Mouse (Mus musculus) left cerebral cortex, adult 18-20 months (tissue): Measurements from ENCODE around the gene Usp27x. TPM values are rescaled to one million over a fixed set of nuclear protein-coding genes. Genes with fewer than 3 reads are reported as not detected.

Experiments
- DNase-seq, 2 experiments: peaks; one replicate each; pipeline ENCODE4 v3.0.0; 2021 to 2022; ENCODE audit warnings: low spot score in 2 of 2, mixed read lengths in 1 of 2
- long read RNA-seq, 2 experiments: library from polyadenylated mRNA; stranded (forward); transcript quantifications; one replicate each; pipeline ENCODE4 v2.0.0; 2021
- total RNA-seq, 2 experiments: library from RNA; stranded (reverse); gene quantifications; 2 replicates each; pipeline ENCODE4 v1.2.3; 2021

Usp27x gene
- total RNA-seq = 10 to 100 TPM; 16.5 to 18.8 TPM
- long read RNA-seq, experiment 1, transcript Usp27x-201 (1 exons, 3,240 nt) = major isoform, 23 of 24 reads
- long read RNA-seq, experiment 1, partial matches to known transcripts = 0 of 24 reads
- long read RNA-seq, experiment 1, other reads (novel, unspliced or antisense) = 1 of 24 reads
- long read RNA-seq, experiment 2, transcript Usp27x-201 (1 exons, 3,240 nt) = major isoform, 20 of 20 reads
- long read RNA-seq, experiment 2, partial matches to known transcripts = 0 of 20 reads
- long read RNA-seq, experiment 2, other reads (novel, unspliced or antisense) = 0 of 20 reads

DNA sequence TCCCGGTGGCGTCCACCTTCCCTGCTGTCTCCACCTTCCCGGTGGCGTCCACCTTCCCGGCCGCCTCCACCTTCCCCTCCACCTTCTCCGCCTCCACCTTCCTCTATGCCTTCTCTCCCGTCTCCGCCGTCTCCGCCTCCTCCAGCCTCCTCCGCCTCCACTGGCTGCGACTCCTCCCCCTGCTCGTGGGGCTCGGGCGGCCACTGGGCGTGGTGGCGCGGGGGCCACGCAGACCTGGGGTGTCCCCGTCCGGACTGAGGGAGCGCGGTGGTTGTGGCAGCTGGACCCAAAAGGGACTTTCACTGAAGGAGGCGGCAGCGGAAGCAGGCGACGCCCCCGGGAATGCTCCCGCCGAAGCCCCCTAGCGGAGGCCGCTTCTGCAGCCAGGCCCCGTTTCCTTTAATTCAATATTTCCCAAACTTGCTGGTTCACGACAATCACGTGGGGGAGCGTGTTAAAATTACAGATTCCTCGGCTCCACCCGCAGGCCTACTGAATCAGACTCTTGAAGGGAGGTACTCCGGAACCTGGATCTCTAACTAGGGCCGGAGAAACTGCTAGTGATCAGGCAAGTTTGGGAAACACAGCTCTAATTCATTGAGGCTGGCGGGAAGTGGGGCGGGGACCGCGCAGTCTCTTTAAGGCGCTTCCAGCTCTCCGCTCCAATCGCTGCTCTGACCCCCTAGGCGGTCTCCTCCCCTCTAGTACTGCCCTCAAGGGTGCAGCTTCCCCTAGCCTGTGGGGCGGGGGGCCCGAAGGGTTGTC lies at the start of gene Usp27x:
Gene Usp27x, minus strand, starts transcription at position 115 of the 765 bp plus-strand sequence.
- DNase-seq = peak; percentile 51 to 56

DNA sequence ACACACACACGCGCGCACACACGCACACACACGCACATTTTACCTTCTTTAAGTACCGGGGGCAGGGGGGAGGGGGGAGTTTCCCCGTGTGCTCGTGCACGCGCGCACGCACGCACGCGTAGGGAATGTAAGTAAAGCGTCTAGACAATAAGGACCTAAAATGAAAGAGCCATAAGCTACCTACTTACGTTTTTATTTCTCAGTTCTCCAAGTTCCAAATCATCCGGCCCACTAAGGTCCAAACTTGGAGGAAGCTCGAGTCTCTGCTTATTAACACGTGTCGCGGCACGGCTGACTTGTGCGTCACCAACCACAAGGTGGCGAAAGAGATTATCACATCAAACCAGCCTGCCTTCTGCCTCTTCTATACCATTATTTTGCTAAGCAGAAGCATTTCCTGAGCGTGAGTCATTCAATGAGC lies 47.1 kb upstream of the Usp27x start:
- DNase-seq = peak; percentile 65 to 74

DNA sequence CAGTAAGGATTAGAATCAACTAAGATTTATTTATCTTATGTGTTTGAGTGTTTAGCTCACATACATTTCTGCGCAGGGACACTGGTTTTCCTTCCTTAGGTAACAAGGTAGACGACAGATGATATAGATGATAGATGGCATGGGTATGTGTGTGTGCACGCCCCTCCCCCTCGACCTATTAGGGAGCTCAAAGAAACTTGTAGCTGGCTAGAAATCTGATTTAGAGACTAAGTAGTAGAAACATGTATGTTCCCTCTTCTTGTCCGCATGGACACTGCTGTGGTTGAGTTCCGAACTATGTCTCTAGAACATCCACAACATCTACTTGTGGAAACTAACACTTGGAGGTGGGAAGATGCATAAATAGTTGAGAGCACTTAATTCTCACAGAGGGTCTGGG lies 46.5 kb upstream of the Usp27x start:
- DNase-seq = no peak

- peak; percentile 63 to 68 for DNase-seq
Observed at GRCm38 (mm10) chrX:7421016-7421415, 45.4 kb upstream of the Usp27x start.

DNA sequence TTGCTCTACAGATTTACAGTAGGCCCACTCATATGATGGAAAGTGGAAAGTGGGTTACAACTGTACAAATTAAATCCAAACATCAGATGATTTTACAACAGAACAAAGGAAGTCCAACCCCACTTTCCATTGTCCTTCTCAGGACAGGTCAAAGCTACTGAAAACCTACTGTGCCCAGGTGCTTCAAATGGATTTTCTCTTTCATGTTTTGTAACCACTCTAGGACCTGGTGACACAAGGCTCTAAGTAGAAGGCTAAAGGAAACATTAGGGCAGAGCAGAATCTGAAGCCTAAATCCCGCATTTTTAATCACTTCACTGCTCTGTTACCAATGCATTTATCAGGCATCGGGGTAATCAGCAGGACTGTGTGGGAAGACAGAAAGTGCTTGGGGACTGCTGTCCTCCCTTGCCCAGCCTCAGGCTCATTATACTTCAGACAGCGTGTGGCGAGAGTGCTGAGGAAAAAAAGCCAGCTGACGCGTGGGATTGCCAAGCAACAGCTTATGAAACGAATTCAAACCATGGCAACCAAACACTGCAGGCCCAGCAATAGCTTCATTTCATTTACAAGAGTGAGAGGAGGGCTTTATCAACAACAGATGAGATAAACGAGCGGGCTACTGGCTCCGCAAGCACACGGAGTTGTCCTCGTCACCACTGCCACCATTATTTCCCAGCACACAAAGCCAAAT lies 40.7 kb upstream of the Usp27x start:
- peak; percentile 59 to 75 for DNase-seq

DNA sequence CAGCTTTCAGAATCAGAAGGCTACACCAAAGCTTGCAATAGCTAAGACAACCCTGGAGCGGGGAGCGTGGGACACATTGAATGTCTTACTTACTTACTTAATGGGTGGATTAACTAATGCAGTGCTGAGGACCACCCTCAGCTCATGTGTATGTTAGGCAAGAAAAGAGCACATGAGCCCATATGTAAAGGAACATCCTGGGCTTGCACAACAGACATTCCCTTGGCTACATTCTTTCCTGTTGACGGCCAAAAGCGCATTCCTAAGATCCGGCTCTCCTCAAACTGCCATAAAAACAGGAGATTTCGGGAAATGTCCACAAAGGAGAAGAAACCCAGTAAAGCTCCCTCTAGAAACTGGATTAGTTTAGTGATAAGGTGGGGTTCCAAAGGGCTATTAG lies 39.7 kb upstream of the Usp27x start:
- DNase-seq = no peak

- DNase-seq = no peak
Observed at GRCm38 (mm10) chrX:7412239-7413033, 36.8 kb upstream of the Usp27x start.

DNA sequence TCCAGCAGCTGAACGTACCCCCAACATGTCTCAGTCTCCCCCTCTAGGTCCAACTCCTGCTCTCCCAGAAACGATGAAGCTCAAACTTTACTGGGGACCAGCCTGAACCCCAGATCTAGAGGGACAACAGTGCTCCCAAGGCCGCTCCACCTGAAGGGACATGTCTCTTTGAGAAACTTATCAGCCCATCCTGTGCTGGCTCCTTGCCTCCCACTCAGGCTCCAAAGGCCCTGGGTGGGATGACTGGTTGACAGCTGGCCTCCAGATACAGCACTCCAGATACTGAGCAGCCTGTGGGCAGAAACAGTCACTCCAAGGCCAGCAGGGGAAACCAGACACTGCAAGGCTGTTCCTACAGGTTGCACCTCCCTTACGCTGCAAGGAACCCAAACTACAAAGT lies 956 bp upstream of the Usp27x start:
- DNase-seq = no peak

DNA sequence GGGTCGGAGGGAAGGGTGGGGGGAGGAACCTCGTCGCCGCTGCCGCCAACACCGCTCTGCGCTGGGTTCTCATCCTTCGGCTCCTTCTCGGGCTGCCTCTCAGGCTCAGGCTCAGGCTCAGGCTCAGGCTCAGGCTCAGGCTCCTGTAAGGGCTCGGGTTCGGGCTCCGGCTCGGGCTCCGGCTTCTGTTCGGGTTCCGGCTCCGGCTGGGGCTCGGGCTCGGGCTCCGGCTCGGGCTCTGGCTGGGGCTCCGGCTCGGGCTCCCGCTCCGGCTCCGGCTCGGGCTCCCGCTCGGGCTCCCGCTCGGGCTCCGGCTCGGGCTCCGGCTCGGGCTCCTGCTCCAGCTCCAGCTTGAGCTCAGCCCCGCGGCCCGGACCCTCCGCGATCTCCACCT lies 311 bp downstream of the Usp27x start:
- no peak for DNase-seq

GRCm38 (mm10) chrX:7325455-7325854 lies 50.2 kb downstream of the Usp27x start:
- DNase-seq = no peak

GRCm38 (mm10) chrX:7322288-7322687 lies 53.3 kb downstream of the Usp27x start:
- peak; percentile 59 to 67 for DNase-seq

Other genes starting within 250 kb of the Usp27x start
- gene Clcn5, start 56.5 kb downstream of the Usp27x start, total RNA-seq = 1 to 10 TPM; 8.6 to 8.8 TPM
- not detected for gene Foxp3, start 197.8 kb upstream of the Usp27x start, total RNA-seq
- 10 to 100 TPM; 20.3 to 29.1 TPM for gene Ppp1r3f, start 198.5 kb upstream of the Usp27x start, total RNA-seq
- gene Ccdc22, start 229.7 kb upstream of the Usp27x start, total RNA-seq = 10 to 100 TPM; 29.0 to 34.2 TPM
- under 1 TPM in 1 of 2 experiments, not detected in 1; 0.33 TPM for gene Cacna1f, start 231.3 kb upstream of the Usp27x start, total RNA-seq